Mouse (Mus musculus): Measurements from ENCODE around the gene Zfp618.

Zfp618 gene

DNA sequence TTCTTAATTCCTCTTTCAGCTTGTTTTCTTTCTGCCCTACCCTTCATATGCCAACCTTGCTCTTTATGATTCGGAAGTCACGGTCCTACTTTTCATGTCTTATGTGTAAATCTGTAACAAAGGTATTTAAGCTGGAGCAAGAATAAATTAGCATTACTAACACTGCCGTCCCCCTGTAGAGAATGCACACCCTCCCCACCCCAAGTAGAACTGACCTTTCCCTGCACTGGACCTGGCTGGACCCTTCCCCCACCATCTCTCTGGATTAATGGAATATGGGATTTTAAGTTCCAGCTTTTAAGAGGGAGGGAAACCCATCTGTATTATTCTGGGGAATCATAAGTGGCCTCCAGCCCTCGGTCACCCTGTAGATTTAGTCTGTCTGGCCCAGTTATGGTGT, 65.9 kb downstream of the Zfp618 start:
- no peak for DNase-seq (ENCODE audit: low read depth, low spot score)

DNA sequence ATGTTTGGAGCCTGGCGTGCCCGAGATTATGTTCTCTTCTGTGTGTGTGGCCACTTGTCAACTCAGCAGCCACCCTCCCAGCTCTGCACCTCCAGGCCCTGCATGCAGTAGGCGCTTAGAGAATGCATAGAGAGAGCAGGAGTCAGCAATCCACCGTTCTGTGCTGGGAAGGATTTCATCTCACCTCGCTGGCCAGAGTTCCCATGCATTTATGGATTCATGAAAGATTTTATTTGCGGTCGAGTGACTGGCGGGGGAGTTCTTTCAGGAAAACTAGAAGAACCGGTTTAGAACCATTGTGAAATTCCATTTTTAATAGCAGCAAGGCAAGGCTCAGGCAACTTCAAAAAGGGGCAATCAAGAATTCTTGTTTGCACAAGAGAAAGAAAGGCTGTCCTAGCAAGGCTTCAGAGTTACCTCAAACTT, 67.2 kb downstream of the Zfp618 start:
- DNase-seq (ENCODE audit: low read depth, low spot score), result no peak

DNA sequence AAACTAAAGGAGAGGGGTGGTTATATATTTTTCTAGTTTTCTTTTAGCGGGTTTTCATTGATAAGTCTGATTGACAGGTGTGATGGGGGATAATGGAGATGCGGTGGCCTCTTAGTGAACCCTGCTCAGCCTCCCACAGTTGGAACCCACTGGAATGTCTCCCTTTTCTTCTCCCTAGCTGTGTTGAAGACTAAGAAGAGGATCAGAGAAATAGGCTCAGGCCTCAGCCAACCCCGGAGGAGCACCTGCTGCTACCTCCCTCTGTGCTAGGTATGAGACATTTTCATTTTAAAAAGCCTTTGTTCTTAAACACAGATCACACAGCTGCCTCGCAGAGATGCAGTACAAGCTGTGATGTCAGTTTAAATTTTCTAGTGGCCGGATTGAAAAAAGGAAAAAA, 68.4 kb downstream of the Zfp618 start:
- no peak for DNase-seq (ENCODE audit: low read depth, low spot score)

DNA sequence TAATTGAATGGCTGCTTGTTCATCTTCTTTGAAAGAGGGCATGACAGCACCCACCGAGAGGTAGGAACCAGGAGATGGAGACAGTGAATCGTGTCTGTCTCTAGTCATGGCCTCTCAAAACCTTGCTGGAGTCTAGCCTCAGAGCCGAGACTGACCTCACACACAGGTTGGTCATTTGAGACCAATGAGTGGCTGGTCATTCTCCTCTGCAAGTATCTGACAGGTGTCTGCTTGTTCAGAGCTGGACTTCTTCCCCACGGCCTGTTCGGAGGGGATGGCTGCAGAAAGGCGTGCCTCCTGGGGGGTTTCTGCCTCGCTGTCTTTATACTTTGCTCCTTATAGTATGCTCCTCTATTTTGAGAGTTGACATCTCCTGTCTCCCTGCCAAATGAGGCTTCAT, 70.6 kb downstream of the Zfp618 start:
- no peak for DNase-seq (ENCODE audit: low read depth, low spot score)

DNA sequence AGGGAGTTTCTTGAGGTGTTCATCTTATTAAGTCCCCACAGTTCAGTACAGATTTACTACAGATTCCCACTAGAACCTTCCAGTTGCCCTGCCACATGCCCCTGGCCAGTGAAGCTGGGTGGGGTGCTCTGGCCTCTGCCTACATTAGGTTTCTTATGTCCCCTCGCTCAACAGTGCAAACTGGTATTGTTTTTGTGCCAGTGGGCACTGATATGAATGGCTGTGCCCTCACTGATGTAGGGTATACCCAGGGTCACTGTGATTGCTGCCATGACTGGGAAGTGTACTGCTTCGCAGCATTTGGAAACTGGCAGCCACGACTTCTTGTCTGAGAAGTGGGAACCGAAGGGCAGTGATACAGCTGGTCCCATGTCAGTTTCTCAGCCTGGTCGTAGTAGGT, 71.4 kb downstream of the Zfp618 start:
- DNase-seq (ENCODE audit: low read depth, low spot score), result no peak

DNA sequence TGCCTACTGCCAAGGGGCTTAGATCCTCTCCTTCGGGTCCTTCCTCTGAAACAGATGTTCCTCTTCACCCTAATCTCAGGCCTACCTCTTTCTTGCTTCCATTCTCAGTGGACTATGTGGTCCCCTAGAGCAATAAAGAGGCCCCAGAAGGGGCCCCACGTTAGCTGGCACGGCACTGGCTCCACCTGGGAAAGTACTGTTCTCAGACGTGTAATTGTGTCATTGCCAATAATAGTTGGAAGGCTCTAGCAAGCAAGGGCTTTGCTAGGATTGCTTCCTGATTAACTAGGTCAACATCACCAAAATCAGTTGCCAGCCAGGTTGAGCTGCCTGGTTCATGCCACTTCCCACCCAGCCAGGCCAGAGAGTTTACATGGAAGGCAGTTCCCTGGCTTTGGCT, 72.2 kb downstream of the Zfp618 start:
- DNase-seq (ENCODE audit: low read depth, low spot score), result no peak

DNA sequence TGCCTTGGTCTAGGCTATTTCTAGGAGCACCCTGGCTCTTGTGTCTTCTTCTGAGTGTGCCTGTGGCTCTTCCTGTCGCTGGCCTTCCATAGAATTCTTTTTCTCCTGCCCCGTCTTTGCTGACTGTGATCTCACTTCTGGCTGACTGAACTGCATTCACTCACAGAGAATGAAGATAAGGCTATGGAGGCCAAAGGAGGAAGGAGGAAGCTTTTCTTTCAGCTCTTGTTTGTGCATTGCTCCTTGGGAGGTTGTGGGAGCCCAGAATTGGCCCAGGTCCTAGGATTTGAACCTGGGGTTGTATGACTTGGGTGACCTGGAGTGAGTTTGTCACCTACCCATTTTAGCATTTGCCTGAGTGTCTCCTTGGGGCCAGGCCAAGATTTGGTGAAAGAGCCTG, 72.9 kb downstream of the Zfp618 start:
- DNase-seq (ENCODE audit: low read depth, low spot score), result no peak

DNA sequence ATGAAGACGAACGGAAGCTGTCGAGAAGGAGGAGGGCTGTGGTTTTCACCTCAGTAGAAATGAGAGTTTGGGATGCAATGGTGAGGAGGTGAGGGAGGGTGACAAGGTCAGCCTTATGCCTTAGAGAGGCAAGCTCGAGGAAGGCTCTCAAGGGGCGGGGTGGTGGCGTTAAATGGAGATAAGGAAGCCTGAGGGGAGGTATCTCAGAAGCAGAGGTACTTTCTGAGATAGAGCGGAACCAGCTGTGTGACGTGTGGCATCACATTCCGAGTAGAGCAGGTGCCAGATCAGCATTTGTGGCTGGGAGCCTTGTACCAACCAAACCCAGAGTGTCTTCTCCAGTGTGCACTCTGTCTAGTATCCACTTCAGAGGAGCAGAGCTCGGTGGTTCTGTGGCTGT, 73.6 kb downstream of the Zfp618 start:
- DNase-seq (ENCODE audit: low read depth, low spot score), result no peak

DNA sequence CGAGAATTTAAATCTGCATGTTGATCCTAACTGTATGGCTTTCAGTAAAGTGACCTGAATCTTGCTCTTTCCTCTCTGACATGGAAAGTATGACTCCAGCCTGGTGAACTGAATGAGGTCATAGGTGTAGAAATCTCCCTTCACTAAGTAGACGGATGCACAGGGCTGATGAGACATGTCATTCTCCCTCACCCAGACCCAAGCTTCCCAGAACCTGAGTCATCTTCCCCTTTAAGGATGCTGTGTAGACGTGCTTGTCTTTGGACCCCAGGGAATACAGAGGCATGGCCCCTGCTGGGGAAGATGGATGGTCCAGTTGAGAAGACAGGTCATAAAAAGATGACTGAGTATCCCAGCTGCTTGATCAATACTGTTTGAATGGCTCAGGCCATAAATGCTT, 83.2 kb downstream of the Zfp618 start:
- no peak for DNase-seq (ENCODE audit: low read depth, low spot score)

DNA sequence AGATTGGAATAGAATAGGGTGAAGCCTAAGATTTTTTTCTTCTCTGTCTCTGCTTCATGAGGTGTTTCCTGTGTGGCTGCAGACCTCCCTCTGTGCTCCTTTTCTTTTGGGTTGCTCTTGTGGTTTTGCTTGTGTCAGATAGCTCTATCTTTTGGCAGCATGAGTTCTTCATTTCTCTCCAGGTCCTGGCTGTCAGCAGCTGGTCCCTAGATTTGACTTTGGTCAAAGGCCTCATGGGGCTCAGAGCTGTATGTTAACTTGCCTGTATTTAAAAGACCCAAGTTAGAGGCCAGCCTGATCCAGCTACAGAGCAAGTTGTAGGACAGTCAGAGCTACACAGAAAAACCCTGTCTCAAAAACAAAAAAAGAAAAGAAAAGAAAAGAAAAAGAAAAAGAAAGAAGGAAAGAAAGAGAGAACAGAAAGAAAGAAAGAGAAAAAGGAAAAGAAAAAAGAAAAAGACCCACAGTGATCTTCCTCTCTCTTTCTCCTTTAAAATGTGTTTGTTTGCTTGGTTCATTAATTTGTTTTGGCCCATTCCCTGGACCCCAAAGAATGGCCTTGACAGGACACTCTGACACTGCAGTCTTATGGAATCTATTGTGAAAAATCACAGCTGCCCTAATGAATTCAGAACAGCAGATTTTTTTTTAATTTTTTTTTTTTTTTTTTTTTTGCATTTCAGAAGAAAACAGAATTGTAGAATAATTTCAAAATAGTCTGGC, 84.4 kb downstream of the Zfp618 start:
- no peak for DNase-seq (ENCODE audit: low read depth, low spot score)

DNA sequence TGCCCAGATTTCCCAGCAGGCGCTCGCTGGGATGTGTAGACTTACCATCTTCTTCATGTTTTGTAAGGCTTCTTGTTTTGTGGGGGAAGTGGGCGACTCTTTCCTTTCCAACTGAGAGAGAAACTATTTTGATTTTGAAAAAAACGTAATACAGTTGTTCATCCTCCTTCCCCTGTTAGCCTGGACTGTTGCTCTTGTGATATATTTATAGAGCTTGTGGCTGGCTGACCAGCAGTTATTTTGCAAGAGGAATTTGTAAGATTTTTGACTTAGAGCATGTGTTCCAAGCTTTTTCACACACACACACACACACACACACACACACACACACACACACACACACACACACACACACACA, 84.9 kb downstream of the Zfp618 start:
- no peak for DNase-seq (ENCODE audit: low read depth, low spot score)

DNA sequence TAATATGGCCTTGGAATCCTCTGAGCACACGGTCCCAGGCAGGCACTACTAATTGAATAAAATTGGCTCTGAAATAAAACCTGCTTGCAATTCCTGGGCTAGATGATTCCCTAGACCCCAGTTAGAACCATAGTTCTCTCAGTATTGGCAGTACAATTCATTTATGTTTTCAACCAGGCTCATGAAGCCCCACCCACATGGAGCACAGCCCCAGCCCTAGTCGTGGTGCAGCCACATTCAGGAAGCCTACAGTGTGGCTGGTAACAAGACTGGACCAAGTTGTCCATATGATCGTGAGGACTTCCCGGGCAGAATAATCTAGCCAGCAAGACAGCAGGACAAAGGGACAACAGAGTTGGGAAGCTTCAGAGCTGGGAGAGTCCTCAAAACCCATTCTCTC, 85.6 kb downstream of the Zfp618 start:
- no peak for DNase-seq (ENCODE audit: low read depth, low spot score)

DNA sequence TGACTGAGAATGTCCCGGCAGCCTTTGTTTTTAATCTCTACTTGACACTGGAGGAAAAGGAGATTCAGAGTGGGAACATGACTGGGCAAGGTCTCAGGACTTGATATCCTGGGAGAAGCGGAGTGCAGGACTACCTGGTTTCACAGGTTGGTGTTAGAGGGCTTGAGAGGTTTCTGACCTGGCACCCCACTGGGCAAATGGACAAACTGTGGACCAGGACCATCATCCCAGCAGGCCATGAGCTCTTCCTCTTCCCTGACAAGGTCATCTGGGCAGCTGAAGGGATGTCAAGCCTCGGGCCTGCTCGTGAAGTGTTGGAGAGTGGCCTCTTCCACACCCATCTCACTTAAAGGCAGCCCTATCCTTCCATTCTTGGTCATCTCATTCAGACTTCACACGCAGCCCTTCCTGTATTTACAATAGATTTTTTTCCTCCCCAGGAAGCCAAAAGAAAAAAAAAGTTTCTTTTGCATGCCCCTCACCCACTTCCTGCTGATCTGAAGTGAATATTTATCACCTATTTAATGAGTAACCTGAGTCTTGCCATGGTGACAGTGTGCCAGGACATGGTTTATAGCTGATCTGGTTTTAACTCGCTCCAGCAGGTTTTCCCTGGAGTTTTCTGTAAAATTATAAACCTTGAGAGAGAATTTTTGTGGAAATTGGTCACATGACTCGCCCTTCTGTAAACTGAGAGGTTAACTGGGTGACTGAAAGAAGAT, 86.7 kb downstream of the Zfp618 start:
- no peak for DNase-seq (ENCODE audit: low read depth, low spot score)

DNA sequence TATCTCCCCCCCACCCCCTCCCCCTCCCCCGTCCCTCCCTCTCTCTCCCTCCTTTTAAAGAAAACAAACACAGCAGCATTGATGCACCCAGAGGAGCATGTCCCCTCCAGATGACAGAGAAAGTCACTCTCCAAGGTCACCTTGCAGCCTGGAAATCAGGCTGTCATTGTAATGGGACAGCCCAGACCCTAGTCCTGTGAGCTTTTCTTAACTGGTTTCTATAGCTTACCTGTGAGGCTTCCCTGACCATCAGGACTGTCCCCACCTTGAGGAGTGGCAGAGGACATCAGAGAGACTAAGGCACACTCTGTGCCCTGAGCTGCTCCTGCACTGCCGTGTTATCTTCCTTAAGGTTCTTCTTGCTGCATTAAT, 87.3 kb downstream of the Zfp618 start:
- no peak for DNase-seq (ENCODE audit: low read depth, low spot score)

DNA sequence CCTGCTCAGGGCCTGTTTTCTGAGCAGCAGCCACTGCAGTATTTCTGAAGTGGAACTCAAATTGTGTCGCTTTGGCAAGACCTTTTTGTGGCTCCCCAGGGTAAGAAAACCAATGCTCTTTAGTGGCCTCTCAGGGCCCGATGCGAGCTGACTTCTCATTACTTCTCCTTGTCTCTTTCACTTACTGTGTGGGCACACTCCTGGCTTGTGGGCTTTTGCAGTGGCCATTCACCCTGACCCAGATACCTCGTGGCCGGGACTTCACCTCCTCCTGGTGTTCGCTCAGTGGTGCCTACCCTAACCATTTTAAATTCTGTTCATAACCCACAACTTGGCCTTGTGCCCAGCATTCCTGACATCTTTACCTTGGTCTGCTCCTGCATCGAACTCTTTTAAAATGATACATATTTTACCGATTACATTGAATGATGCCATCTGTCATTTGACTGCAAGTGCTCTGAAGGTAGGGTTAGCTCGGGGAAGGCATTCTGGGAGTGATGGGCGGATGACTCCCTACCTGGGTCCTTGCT, 89.9 kb downstream of the Zfp618 start:
- no peak for DNase-seq (ENCODE audit: low read depth, low spot score)

DNA sequence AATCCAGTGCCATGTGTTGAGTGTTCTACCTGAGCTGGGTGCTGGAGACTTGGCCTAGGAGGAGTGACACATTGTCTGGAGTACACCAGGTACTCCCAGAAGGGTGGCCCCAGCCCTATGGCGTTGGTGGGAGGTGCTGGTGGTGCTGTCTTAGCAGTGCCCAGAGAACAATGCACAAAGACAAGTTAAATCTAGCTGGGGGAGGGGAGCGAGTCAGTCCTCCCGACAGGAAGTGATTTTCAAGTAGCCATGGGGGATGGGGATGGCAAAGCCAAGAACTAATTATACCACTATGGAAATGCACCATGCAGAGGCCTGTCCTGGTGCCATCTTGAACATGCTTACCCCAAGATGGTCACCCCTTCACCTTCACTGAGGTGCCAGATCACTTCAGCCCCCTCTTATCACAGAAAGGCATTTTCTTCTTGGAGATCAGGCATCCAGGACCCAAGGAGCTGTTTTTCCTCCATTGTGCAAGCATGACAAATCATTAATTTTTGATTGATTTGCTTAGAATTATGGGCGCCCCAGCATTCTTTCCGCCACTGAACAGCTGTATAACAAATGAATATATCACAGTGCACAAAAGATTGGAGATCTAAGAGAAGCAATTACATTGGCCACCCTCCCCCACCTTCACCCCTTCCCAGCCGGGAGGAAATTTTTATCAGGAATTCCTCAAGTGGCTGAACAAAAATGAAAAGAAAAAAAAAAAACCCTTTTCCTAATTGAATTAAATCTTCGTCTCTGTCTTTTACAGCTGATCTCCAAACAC, 91.5 kb downstream of the Zfp618 start:
- no peak for DNase-seq (ENCODE audit: low read depth, low spot score)

DNA sequence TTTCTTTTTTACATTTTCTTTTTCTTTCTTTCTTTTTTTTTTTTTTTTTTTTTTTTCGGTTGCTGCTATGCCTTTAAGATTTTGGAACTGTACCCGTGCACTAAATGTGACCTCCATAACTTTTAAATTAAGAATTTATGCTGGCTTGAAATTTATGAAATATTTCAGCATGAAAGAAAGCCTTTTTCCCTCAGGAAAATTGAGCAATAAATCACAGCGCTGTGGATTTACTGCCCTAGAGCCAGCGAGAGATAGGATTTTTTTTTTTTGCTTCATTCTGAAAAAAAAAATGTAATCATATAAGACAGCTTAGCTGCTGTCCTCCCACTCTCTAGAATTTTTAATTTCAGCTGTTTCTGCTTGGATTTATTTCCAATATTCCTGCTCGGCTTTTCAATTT, 92.2 kb downstream of the Zfp618 start:
- DNase-seq (ENCODE audit: low read depth, low spot score), result no peak

DNA sequence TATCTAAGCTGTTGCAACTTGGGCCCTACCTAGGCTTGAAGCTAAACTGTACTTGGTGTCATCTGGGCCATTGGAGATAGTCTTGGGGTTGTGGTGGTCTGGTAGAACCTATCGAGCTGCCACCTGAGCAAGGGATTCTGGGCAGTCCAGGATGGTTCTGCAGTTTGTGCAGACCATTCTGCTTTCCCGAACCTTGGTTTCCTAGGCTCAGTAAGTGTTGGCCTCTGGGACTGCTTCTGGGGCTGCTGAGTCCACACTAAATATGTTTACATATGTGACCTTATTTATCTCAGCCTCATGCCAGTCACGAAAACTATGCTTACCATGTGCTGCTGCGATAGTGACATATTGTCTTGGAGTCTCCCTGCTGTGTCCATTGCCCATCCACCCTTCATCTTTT, 93.3 kb downstream of the Zfp618 start:
- no peak for DNase-seq (ENCODE audit: low read depth, low spot score)

DNA sequence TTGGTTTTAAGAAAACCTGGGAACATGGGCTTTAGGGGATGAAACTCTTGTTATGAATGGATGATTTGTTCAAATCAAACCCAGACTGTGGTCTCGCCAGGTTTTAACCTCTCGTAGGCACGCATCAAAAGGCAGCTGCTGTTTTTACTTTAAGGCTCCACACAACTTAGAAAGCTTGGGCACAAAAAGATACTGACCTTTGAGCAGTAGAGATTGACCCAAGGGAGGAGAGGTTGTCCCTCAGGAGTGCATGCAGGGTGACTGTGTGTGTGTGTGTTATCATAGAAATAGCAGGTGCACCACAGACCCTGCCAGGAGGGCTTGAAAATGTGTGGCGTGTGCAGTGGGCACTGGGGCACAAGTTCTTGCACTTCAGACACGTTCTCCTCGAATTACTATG, 95.0 kb downstream of the Zfp618 start:
- DNase-seq (ENCODE audit: low read depth, low spot score), result no peak

DNA sequence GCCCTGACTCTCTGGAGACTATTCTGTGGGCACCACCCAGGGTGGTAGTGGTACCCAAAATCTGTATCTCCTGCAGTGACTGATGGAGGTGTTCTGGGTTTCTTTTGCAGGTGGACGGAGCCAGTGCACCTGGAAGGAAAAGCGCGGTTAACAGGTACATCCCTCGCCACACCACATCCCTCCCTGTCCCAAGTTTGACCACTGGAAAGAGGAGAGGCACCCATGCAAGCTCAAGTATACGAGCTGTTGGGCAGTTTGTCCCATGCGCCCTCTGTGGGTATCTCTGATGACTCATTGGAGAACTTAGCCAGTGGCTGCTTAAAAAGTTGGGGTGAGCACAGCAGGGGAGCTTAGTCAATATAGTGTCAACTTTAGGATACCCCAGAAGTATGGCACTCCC, 96.0 kb downstream of the Zfp618 start:
- DNase-seq (ENCODE audit: low read depth, low spot score), result no peak

DNA sequence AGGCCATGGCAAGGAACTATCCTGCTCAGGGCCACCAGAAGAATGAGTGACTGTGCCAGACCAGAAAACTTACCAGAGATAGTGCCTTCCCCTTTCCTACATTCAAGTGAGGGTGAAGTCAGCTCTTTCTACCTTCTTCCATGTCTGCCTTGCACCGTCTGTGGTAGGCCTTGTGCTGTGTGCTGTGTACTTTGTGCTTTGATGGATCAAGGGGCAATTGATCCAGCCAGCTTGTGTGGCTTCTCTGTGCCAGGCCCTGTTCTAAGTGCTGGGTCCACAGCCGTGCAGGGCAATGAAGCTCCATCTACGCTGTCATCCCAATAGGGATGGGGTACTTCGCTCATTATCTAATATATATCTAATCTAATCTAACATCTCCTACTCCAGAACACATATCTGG, 98.0 kb downstream of the Zfp618 start:
- DNase-seq (ENCODE audit: low read depth, low spot score), result no peak

DNA sequence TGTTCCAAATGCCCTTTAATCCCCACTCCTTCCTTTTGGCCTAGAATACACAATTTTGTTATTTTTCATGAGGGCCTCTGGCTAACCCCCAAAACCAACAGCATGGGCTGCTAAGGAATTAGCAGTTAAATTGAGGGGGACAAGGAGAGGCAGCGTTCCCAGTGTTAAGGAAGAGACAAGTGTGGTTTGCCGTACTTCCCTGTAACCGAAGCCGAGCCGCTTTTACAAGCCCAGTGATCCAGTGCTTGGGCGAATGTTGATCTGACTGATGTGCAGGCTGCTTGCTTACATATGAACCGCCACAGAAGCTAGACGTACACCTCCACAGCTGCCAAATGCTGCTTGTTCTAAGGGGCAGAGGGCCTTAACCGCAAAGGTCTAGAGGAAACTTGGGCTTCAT, 99.5 kb downstream of the Zfp618 start:
- no peak for DNase-seq (ENCODE audit: low read depth, low spot score)

DNA sequence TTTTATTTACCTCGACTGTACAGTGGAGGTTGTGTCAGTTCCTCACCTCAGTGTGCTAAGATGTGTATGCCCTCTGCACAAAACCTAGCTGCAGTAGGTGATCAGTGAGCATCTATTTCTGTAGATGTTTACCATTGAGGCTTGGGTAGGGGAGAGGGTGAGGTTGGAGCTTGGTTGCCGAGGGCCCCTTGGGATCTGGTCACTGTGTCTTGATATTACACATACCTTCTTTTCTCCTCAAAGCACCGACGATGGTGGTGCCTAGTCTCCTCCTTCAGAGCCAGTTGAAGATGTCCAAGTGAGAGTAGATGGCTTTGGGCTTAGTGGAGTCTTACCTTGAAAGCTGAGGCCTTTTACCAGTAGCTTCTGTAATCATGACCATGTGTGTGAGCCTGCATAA, 101.4 kb downstream of the Zfp618 start:
- no peak for DNase-seq (ENCODE audit: low read depth, low spot score)

Data from A20 (cell line).